Mouse (Mus musculus) testis, adult 2 months (tissue): ENCODE measurements around the gene Gnl1.

ENCODE experiments used
- CTCF ChIP-seq: fragments of 200-500 bp; IDR thresholded peaks from 2 replicates; pipeline ENCODE4 v1.5.1; 2012; ENCODE audit warnings: low read depth, mild to moderate bottlenecking, inconsistent platforms, low read length, moderate library complexity; ENCODE audit not compliant: control insufficient read depth, insufficient read depth, insufficient replicate concordance
- POLR2A ChIP-seq: fragments of 200-500 bp; IDR thresholded peaks from 2 replicates; pipeline ENCODE4 v1.6.1; 2012; ENCODE audit warnings: low read depth, mild to moderate bottlenecking, inconsistent platforms, low read length, moderate library complexity; ENCODE audit not compliant: control insufficient read depth

DNA sequence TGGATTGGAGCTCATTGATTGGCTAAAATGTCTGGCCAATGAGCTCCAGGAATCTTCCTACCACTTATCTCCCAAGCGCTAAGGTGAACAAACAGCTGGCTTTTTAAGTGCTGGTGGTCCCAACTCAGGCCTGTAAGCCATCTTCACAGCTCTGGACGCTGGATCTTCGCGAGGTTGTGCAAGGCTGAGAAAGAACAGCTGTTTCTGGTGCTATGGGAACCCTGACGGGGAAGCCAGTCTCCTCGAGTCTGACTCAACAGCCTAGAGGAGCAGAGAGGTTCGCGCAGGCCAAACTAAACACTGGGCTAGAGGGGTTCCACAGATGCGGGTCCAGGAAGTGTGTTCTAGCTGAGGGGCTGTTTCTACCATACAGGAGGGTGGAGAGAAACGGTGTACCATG, 12.1 kb downstream of the Gnl1 start:
- TF ChIP-seq CTCF (no peak), POLR2A (no peak)
